Mouse (Mus musculus): ENCODE measurements at regions not wholly inside any gene's neighbourhood (a gene's known extent, or its start where the extent isn't known, plus 50 kb on each side); places are given as distances from the start of the nearest gene placed in this dataset.

DNA sequence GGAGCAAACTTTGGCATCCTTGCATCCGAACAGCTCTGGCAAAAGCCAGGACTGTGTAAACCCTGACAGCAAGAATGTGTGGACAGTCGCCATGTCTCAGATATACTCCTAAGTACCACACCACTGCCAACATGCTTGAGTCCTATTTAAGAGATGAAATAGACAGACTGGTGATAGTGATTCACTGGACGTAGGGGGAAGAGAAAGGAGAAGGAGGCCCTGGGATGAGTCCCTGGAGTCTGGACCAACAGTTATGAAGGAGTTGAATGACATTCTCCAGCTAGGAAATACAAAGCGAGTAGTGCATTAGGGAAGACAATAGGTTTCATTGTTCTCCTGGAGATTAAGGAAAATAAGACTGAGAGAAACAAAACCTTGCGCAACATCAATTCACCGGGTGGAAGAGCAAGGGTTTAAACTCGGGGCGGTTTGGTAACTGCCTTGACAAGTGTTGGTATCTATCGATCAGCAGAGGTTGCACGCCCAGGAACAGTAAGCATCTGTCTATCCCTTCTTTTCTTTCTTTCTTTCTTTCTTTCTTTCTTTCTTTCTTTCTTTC lies 54.3 kb upstream of the Nrbf2 start:
- Histone ChIP-seq H3K4me3 (ENCODE audit: insufficient read depth, low read length) (no peak overlapping the region), H3K4me1 (ENCODE audit: control insufficient read depth, insufficient read depth, low read length) (no peaks in the 10 kb centered on the region)

DNA sequence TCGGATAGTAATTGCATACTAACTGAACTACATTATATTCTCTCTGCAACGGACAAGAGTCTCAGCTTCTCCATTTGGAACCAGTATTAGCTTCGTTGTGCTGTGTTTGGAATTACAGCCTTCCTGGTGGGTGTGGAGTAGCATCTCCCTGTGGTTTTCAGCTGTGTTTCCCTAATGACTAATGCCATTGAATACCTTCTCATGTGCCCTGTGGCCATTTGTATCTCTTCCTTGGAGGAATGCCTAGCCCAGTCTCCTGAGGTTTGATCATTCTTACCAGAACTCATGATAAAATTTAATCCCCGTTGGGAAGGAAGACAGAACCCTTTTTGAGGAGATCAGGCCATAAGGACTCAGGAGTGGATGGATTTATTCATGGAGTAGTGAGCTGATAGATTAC lies 59.6 kb upstream of the Nrbf2 start:
- no peak overlapping the region for H3K4me3 ChIP-seq (ENCODE audit: insufficient read depth, low read length)
- H3K27ac ChIP-seq (ENCODE audit: insufficient read depth, low read length), result no peak overlapping the region
- no peak for TF ChIP-seq CTCF (IDR thresholded peaks at IDR 0.05; ENCODE audit: borderline replicate concordance, insufficient read depth, low read length)
- no peak for TF ChIP-seq POLR2A (IDR thresholded peaks at IDR 0.05; ENCODE audit: low read depth, low read length)
- no peaks in the 10 kb centered on the region for H3K4me1 ChIP-seq (ENCODE audit: control insufficient read depth, insufficient read depth, low read length)

More for the DNA sequence above, 54.3 kb upstream of the Nrbf2 start:
- TF ChIP-seq CTCF (IDR thresholded peaks at IDR 0.05; ENCODE audit: borderline replicate concordance, insufficient read depth, low read length) (no peak), POLR2A (IDR thresholded peaks at IDR 0.05; ENCODE audit: low read depth, low read length) (no peak)
- no peak overlapping the region for H3K27ac ChIP-seq (ENCODE audit: insufficient read depth, low read length)

DNA sequence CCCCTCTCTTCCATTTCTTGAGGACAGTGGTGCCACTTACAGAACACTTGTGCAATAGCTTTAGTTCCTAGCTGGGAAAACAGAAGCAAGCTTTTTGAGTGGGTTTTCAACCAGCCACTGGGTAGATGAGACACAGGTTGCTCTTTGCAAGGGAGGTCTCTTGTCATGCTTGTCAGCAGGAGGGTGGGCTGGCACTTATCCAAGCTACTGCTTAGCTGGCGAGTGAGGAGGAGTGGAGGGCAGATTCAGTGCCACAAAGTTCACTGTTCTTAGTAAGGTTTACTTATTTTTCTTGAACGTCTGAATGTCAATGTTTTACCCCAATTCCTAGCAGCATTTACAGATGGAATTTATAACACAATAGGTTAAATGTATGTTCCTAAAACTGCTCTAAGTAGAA lies 65.9 kb upstream of the Nrbf2 start:
- no peak overlapping the region for H3K27ac ChIP-seq (ENCODE audit: insufficient read depth, low read length)
- no peak overlapping the region for H3K4me3 ChIP-seq (ENCODE audit: insufficient read depth, low read length)
- H3K4me1 ChIP-seq (ENCODE audit: control insufficient read depth, insufficient read depth, low read length), result no peaks in the 10 kb centered on the region
- TF ChIP-seq CTCF (IDR thresholded peaks at IDR 0.05; ENCODE audit: borderline replicate concordance, insufficient read depth, low read length) (no peak), POLR2A (IDR thresholded peaks at IDR 0.05; ENCODE audit: low read depth, low read length) (no peak)

DNA sequence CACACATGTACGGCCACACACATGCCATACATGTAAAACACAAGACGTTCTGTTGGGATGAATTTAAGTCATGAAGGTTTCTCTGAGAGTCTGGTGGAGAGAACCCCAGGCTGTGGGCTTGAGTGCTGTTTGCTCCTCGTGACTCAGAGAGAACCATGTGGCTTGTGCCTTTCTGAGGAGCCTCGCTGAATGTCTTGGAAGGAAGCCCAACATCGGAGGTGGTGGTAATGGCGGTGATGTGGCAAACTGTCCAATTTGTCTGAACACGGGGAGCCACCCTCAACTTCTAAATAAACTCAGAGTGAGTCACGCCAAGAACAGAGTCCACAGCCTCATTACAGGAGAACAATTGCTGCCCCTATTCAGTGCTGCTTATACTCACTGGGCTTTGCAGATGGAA lies 75.7 kb upstream of the Nrbf2 start:
- no peak overlapping the region for H3K4me3 ChIP-seq (ENCODE audit: insufficient read depth, low read length)
- H3K27ac ChIP-seq (ENCODE audit: insufficient read depth, low read length), result peak overlapping the region; percentile 55; the same call in 1 of the 2 replicates
- TF ChIP-seq POLR2A (IDR thresholded peaks at IDR 0.05; ENCODE audit: low read depth, low read length), result no peak
- no peak for TF ChIP-seq CTCF (IDR thresholded peaks at IDR 0.05; ENCODE audit: borderline replicate concordance, insufficient read depth, low read length)
- H3K4me1 ChIP-seq (ENCODE audit: control insufficient read depth, insufficient read depth, low read length), result peaks cover 9% of the 10 kb centered on the region

DNA sequence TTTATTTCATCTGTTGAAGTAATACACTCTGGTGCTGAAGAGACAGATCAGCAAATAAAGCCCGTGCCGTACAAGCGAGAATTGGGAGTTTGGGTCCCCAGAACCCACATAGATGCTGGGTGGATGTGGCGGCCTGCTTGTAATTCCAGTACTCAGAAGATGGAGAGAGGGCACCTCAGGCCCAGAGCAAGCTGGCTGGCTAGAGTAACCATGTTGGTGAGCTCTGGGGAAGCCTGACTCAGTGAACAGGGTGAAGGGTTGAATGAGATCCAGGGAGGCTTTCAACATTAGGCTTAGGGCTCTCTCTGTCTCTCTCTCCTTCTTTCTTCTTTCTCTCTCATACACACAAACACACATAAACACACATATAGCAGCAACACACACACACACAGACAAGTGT lies 76.2 kb upstream of the Nrbf2 start:
- peak overlapping the region; percentile 33; the same call in 1 of the 2 replicates for H3K27ac ChIP-seq (ENCODE audit: insufficient read depth, low read length)
- TF ChIP-seq CTCF (IDR thresholded peaks at IDR 0.05; ENCODE audit: borderline replicate concordance, insufficient read depth, low read length) (no peak), POLR2A (IDR thresholded peaks at IDR 0.05; ENCODE audit: low read depth, low read length) (no peak)
- peaks cover 9% of the 10 kb centered on the region for H3K4me1 ChIP-seq (ENCODE audit: control insufficient read depth, insufficient read depth, low read length)
- no peak overlapping the region for H3K4me3 ChIP-seq (ENCODE audit: insufficient read depth, low read length)

DNA sequence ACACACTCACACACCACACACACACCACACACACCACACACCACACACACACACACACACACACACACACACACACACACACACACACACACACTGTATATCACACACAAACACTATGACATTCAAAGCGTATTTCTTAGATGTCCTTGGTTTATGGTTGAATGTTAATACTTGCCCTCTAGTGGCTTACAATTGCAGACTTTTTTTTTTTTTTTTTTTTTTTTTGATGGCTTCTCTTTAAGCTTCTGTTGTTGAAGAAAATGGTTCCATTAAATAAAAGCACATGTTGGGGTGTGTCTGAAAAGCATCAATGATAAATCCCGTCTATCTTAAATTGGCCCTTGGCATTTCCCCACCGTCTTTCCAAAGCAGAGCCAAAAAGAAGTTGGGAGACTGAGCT lies 79.5 kb upstream of the Nrbf2 start:
- TF ChIP-seq POLR2A (IDR thresholded peaks at IDR 0.05; ENCODE audit: low read depth, low read length) (no peak), CTCF (IDR thresholded peaks at IDR 0.05; ENCODE audit: borderline replicate concordance, insufficient read depth, low read length) (no peak)
- Histone ChIP-seq H3K27ac (ENCODE audit: insufficient read depth, low read length) (no peak overlapping the region), H3K4me1 (ENCODE audit: control insufficient read depth, insufficient read depth, low read length) (peaks cover 9% of the 10 kb centered on the region), H3K4me3 (ENCODE audit: insufficient read depth, low read length) (no peak overlapping the region)

DNA sequence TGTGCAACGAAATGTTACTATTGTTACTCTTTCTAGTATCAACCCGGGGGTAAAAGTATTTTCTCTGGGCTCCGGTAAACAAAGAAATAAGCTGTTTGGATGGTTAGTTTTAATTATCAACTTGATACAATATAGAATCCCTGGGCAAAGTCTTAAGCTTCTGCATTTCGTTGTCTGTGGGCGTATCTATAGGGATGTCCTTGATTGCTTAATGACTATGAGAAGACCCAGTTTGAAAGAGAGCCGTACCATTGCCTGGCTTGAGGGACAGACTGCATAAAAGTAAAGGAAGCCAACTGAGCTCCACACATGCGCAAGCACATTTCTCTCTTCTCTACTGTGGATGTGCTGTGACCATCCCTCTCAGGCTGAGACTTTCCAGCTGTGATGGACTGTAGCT lies 80.1 kb upstream of the Nrbf2 start:
- Histone ChIP-seq H3K27ac (ENCODE audit: insufficient read depth, low read length) (no peak overlapping the region), H3K4me1 (ENCODE audit: control insufficient read depth, insufficient read depth, low read length) (peaks cover 9% of the 10 kb centered on the region), H3K4me3 (ENCODE audit: insufficient read depth, low read length) (no peak overlapping the region)
- TF ChIP-seq POLR2A (IDR thresholded peaks at IDR 0.05; ENCODE audit: low read depth, low read length) (no peak), CTCF (IDR thresholded peaks at IDR 0.05; ENCODE audit: borderline replicate concordance, insufficient read depth, low read length) (no peak)

DNA sequence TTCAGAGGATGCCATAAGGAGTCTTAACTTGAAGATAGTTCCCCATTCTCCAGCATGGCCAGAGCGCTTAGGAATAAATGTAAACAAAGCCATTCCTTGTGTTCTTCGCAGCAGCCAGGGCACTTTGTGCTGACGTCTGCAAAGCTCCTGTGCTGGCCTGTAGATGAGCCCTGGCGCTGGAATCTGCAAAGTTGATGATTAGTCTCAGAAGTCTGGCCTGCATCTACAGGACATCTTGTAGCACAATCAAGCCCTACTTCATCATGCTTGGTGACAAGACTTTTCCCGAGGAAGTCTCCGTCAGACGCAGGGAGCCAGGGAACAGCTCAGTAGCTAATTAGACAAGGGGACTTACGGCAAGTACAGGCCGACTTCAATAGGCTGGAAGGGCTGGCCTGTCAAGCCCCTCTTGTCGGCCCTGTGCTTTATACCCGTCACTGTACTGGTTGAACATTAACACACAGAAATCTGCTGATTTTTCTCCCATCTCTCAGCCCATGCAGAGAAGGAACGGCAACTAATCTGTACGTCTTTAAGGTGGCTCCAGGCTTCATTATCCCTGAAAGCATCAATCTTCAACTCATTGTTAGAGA lies 87.6 kb upstream of the Nrbf2 start:
- TF ChIP-seq POLR2A (IDR thresholded peaks at IDR 0.05; ENCODE audit: low read depth, low read length) (no peak), CTCF (IDR thresholded peaks at IDR 0.05; ENCODE audit: borderline replicate concordance, insufficient read depth, low read length) (no peak)
- H3K27ac ChIP-seq (ENCODE audit: insufficient read depth, low read length), result no peak overlapping the region
- no peaks in the 10 kb centered on the region for H3K4me1 ChIP-seq (ENCODE audit: control insufficient read depth, insufficient read depth, low read length)
- H3K4me3 ChIP-seq (ENCODE audit: insufficient read depth, low read length), result no peak overlapping the region

DNA sequence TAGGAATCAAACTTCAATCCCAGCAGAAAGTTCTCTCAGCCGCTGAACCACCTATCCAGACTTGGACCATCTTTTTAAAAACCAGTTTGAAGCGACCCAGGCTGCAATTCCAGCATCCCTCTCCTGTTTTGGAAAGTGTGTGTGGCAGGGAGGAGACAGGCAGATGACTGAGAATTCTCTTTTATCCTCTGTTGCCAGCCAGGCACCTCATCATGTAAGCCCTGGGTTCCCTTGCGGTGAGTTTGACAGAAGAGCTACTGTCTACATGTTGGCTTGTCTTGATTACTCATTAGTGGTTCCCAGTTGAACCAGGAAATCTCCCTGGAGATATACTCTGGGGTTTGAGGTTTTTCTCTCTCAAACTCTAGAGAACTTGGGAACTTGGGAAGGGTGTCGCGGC lies 91.5 kb upstream of the Nrbf2 start:
- H3K4me1 ChIP-seq (ENCODE audit: control insufficient read depth, insufficient read depth, low read length), result no peaks in the 10 kb centered on the region
- TF ChIP-seq POLR2A (IDR thresholded peaks at IDR 0.05; ENCODE audit: low read depth, low read length) (no peak), CTCF (IDR thresholded peaks at IDR 0.05; ENCODE audit: borderline replicate concordance, insufficient read depth, low read length) (no peak)
- no peak overlapping the region for H3K27ac ChIP-seq (ENCODE audit: insufficient read depth, low read length)
- H3K4me3 ChIP-seq (ENCODE audit: insufficient read depth, low read length), result no peak overlapping the region

DNA sequence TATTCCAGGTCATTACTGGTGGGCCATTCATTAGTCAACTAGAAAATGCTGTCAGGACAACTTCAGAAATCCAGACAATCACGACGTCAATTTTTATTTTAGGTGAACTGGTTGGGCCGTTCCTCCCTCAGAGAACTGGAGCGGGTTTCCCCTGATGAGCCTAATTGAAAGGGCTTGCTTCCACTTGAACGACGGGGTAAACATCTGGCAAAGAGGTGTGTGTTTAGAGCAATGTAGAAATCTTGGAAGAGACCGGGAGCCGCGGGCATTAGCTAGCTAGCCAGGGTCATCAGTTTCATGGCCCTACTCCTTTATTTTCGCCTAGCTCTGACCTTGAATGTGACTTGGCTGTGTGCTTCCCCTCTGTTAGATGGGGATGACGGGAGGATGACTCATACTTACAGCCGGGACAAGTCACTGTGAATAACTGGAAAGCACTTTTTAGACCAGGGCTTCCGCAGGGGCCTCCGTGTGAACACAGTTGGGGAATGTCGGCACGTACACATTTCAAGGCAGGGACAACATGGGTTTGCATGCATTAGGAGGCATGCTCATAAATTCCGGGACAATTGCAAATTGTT lies 92.6 kb upstream of the Nrbf2 start:
- H3K4me3 ChIP-seq (ENCODE audit: insufficient read depth, low read length), result no peak overlapping the region
- TF ChIP-seq POLR2A (IDR thresholded peaks at IDR 0.05; ENCODE audit: low read depth, low read length), result no peak
- no peak for TF ChIP-seq CTCF (IDR thresholded peaks at IDR 0.05; ENCODE audit: borderline replicate concordance, insufficient read depth, low read length)
- no peaks in the 10 kb centered on the region for H3K4me1 ChIP-seq (ENCODE audit: control insufficient read depth, insufficient read depth, low read length)
- peak overlapping the region; percentile 56 for H3K27ac ChIP-seq (ENCODE audit: insufficient read depth, low read length)
